In genomic region chr1:39949205-39949604, GRCm38 (mm10) we compare ENCODE assay signal across 9 mouse cellular contexts. TPM values are rescaled to one million over a fixed set of nuclear protein-coding genes. Genes with fewer than 3 reads are reported as not detected.
A peak's percentile ranks its signal among the peaks of the same experiment; 100 is the strongest.
DNase-seq lines count a peak whose midpoint lies in the region; ATAC-seq and TF ChIP-seq lines count a peak whose summit lies in the region.
"Had no signal": no experiment of that assay in that cellular context is flagged by ENCODE, and none has a peak within 500 bp of the region (broad histone marks: within the 10 kb centered on the region; RNA-seq: fewer than 3 reads in every experiment).

No protein-coding gene starts in this region.

- no peak for TF ChIP-seq EP300 in liver, postnatal 0 days (IDR thresholded peaks at IDR 0.05; ENCODE audit: low read depth)

- 55% methylated on average over 5 of the region's 5 CpGs for WGBS in hindbrain, embryonic 14.5 days
- 66% methylated on average over 5 of the region's 5 CpGs for WGBS in hindbrain, embryonic 11.5 days
- WGBS in forebrain, embryonic 12.5 days = 56% methylated on average over 5 of the region's 5 CpGs
- WGBS in liver, postnatal 0 days (ENCODE audit: insufficient replicate concordance) = 27% methylated on average over 5 of the region's 5 CpGs

- H3K27ac ChIP-seq in hindbrain, embryonic 14.5 days = peak overlapping the region; percentile 73; the same call in 1 of the 2 replicates
- no peak overlapping the region for H3K27ac ChIP-seq in hindbrain, embryonic 11.5 days (ENCODE audit: low read depth, low read length)
- H3K27ac ChIP-seq in forebrain, embryonic 12.5 days = peak overlapping the region; percentile 93
- peak overlapping the region; percentile 35; the same call in 1 of the 2 replicates for H3K27ac ChIP-seq in liver, postnatal 0 days (ENCODE audit: low read depth)

- peaks cover 73% of the 10 kb centered on the region for H3K4me1 ChIP-seq in hindbrain, embryonic 14.5 days (replicated peaks; ENCODE audit: control insufficient read depth, insufficient read depth, low read length)
- peaks cover 28% of the 10 kb centered on the region for H3K4me1 ChIP-seq in hindbrain, embryonic 11.5 days (replicated peaks; ENCODE audit: control insufficient read depth, insufficient read depth, low read length)
- H3K4me1 ChIP-seq in forebrain, embryonic 12.5 days = peaks cover 89% of the 10 kb centered on the region
- H3K4me1 ChIP-seq in liver, postnatal 0 days (ENCODE audit: insufficient read depth) = peaks cover 31% of the 10 kb centered on the region

- no peak for DNase-seq in hindbrain, embryonic 14.5 days (ENCODE audit: low spot score)
- no peak for DNase-seq in hindbrain, embryonic 11.5 days (ENCODE audit: low spot score)
- peak; percentile 34 for DNase-seq in ES-CJ7 (ENCODE audit: low read depth, low spot score)
- no peak for DNase-seq in liver, postnatal 0 days
- no peak for DNase-seq in testis, postnatal 10 days (ENCODE audit: low spot score)
- no peak for DNase-seq in cerebellum, adult 11 months
- DNase-seq in adrenal gland, postnatal 36 days = no peak
- DNase-seq: cerebellum, postnatal 25 days had no signal

- no peaks in the 10 kb centered on the region for H3K36me3 ChIP-seq in hindbrain, embryonic 14.5 days (replicated peaks; ENCODE audit: control insufficient read depth, insufficient read depth)
- no peaks in the 10 kb centered on the region for H3K36me3 ChIP-seq in hindbrain, embryonic 11.5 days (ENCODE audit: control insufficient read depth, insufficient read depth, low read length)
- H3K36me3 ChIP-seq in forebrain, embryonic 12.5 days (replicated peaks) = no peaks in the 10 kb centered on the region
- H3K36me3 ChIP-seq in liver, postnatal 0 days (replicated peaks; ENCODE audit: insufficient read depth, low read length) = no peaks in the 10 kb centered on the region

- H3K9ac ChIP-seq in hindbrain, embryonic 14.5 days = no peak overlapping the region
- H3K9ac ChIP-seq in hindbrain, embryonic 11.5 days (ENCODE audit: low read depth, low read length) = no peak overlapping the region
- H3K9ac ChIP-seq in forebrain, embryonic 12.5 days = no peak overlapping the region
- no peak overlapping the region for H3K9ac ChIP-seq in liver, postnatal 0 days (replicated peaks)

- H3K4me3 ChIP-seq in hindbrain, embryonic 14.5 days (replicated peaks; ENCODE audit: low read length) = no peak overlapping the region
- no peak overlapping the region for H3K4me3 ChIP-seq in hindbrain, embryonic 11.5 days (ENCODE audit: low read depth, low read length)
- no peak overlapping the region for H3K4me3 ChIP-seq in forebrain, embryonic 12.5 days (replicated peaks)
- H3K4me3 ChIP-seq in liver, postnatal 0 days (ENCODE audit: low read depth, low read length) = no peak overlapping the region

- TF ChIP-seq CTCF in liver, postnatal 0 days (IDR thresholded peaks at IDR 0.05; ENCODE audit: low read depth) = peak; percentile 40

- no peaks in the 10 kb centered on the region for H3K27me3 ChIP-seq in hindbrain, embryonic 14.5 days (ENCODE audit: control insufficient read depth, insufficient read depth, low read length)
- H3K27me3 ChIP-seq in hindbrain, embryonic 11.5 days (ENCODE audit: control insufficient read depth, insufficient read depth, low read length) = no peaks in the 10 kb centered on the region
- no peaks in the 10 kb centered on the region for H3K27me3 ChIP-seq in forebrain, embryonic 12.5 days
- H3K27me3 ChIP-seq in liver, postnatal 0 days (ENCODE audit: insufficient read depth, low read length) = no peaks in the 10 kb centered on the region

- no peak for ATAC-seq in hindbrain, embryonic 14.5 days (ENCODE audit: low FRiP score)
- ATAC-seq in hindbrain, embryonic 11.5 days (ENCODE audit: low FRiP score) = no peak
- ATAC-seq in forebrain, embryonic 12.5 days (ENCODE audit: low FRiP score) = no peak
- peak; percentile 60 for ATAC-seq in liver, postnatal 0 days

- H3K9me3 ChIP-seq in hindbrain, embryonic 14.5 days (ENCODE audit: control insufficient read depth, low read length) = no peaks in the 10 kb centered on the region
- no peaks in the 10 kb centered on the region for H3K9me3 ChIP-seq in hindbrain, embryonic 11.5 days (ENCODE audit: control insufficient read depth, low read length)
- no peaks in the 10 kb centered on the region for H3K9me3 ChIP-seq in forebrain, embryonic 12.5 days
- H3K9me3 ChIP-seq in liver, postnatal 0 days (ENCODE audit: low read length) = no peaks in the 10 kb centered on the region

- no peak overlapping the region for H3K4me2 ChIP-seq in hindbrain, embryonic 14.5 days (replicated peaks)
- no peak overlapping the region for H3K4me2 ChIP-seq in hindbrain, embryonic 11.5 days (replicated peaks; ENCODE audit: low read depth, low read length)
- no peak overlapping the region for H3K4me2 ChIP-seq in forebrain, embryonic 12.5 days
- H3K4me2 ChIP-seq in liver, postnatal 0 days (ENCODE audit: low read depth, low read length) = peak overlapping the region; percentile 11; the same call in 1 of the 2 replicates

RNA-seq across cellular contexts. Expression of gene Map4k4, which starts 48.5 kb away (rescaled TPM):
- polyA plus RNA-seq in hindbrain, embryonic 14.5 days (2014; fragmentation: Nextera tagmentation; extraction: Ambion mirVana) = 46.5 and 51.2 TPM in 2 replicates
- polyA plus RNA-seq in hindbrain, embryonic 11.5 days (2014; fragmentation: Nextera tagmentation; extraction: Ambion mirVana) = 42.3 and 68.2 TPM in 2 replicates
- polyA plus RNA-seq in forebrain, embryonic 12.5 days (2016; fragmentation: Nextera tagmentation; extraction: Ambion mirVana) = 55.9 and 73.9 TPM in 2 replicates
- polyA plus RNA-seq in liver, postnatal 0 days (2015; fragmentation: Nextera tagmentation; extraction: Ambion mirVana) = 4.0 and 4.2 TPM in 2 replicates
- total RNA-seq in adrenal gland, postnatal 36 days (2021) = 100 to 1,000 TPM in 1 of 2 experiments, 10 to 100 TPM in 1; 93.6 to 114 TPM
